ENCODE assay signal across 12 mouse cellular contexts in the genomic region with DNA sequence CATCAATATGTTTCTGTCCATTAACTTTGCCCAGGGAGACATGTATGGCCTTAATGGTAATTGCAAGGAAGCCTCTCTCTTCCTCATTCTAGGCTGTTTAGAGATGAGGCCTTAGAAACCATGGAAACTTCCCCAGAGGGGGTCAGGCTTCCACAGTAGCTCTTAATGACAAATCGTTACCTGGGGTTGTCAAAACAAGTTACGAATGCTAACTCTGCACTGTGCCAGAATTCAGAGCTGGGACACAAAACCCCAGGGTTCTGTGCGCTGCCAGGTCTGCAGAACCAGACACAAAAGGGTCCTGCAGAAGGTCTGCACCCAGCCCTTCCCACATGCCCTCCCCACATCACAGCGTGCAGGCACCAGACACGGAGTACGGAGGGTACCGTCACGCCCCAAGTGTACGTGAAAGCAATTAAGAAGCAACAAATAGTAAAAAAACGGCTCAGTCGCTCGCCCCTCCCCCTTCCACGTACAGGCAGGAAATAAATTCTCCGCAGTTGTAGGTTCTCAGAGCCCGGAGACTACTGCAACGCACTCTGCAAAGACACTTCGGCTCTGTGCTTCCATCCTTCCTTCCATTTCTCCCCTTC.
DNase-seq lines count a peak whose midpoint lies in the region; ATAC-seq lines count a peak whose summit lies in the region.
"Had no signal": no experiment of that assay in that cellular context is flagged by ENCODE, and none has a peak within 500 bp of the region (broad histone marks: within the 10 kb centered on the region; RNA-seq: fewer than 3 reads in every experiment).

No protein-coding gene starts in this region.

- no peaks in the 10 kb centered on the region for H3K9me3 ChIP-seq in heart, embryonic 11.5 days (replicated peaks; ENCODE audit: control insufficient read depth, low read length)
- no peaks in the 10 kb centered on the region for H3K9me3 ChIP-seq in embryonic facial prominence, embryonic 15.5 days (replicated peaks)
- no peaks in the 10 kb centered on the region for H3K9me3 ChIP-seq in intestine, embryonic 15.5 days
- no peaks in the 10 kb centered on the region for H3K9me3 ChIP-seq in neural tube, embryonic 12.5 days
- H3K9me3 ChIP-seq: liver, embryonic 13.5 days had no signal

- no peaks in the 10 kb centered on the region for H3K36me3 ChIP-seq in heart, embryonic 11.5 days (ENCODE audit: control insufficient read depth, insufficient read depth, low read length)
- H3K36me3 ChIP-seq in embryonic facial prominence, embryonic 15.5 days = no peaks in the 10 kb centered on the region
- H3K36me3 ChIP-seq in intestine, embryonic 15.5 days = no peaks in the 10 kb centered on the region
- no peaks in the 10 kb centered on the region for H3K36me3 ChIP-seq in neural tube, embryonic 12.5 days
- H3K36me3 ChIP-seq: liver, embryonic 13.5 days had no signal

- H3K9ac ChIP-seq in heart, embryonic 11.5 days (ENCODE audit: low read depth, low read length) = no peak overlapping the region
- H3K9ac ChIP-seq in embryonic facial prominence, embryonic 15.5 days = no peak overlapping the region
- no peak overlapping the region for H3K9ac ChIP-seq in intestine, embryonic 15.5 days
- no peak overlapping the region for H3K9ac ChIP-seq in neural tube, embryonic 12.5 days
- H3K9ac ChIP-seq: liver, embryonic 13.5 days had no signal

- H3K27me3 ChIP-seq in heart, embryonic 11.5 days (ENCODE audit: control insufficient read depth, insufficient read depth, low read length) = no peaks in the 10 kb centered on the region
- H3K27me3 ChIP-seq in embryonic facial prominence, embryonic 15.5 days = no peaks in the 10 kb centered on the region
- H3K27me3 ChIP-seq in intestine, embryonic 15.5 days (replicated peaks) = no peaks in the 10 kb centered on the region
- no peaks in the 10 kb centered on the region for H3K27me3 ChIP-seq in neural tube, embryonic 12.5 days (replicated peaks)
- H3K27me3 ChIP-seq: liver, embryonic 13.5 days had no signal

- no peak overlapping the region for H3K27ac ChIP-seq in heart, embryonic 11.5 days (ENCODE audit: low read depth, low read length)
- H3K27ac ChIP-seq in embryonic facial prominence, embryonic 15.5 days (replicated peaks) = no peak overlapping the region; the same call in 1 of the 2 replicates
- H3K27ac ChIP-seq in intestine, embryonic 15.5 days = no peak overlapping the region
- H3K27ac ChIP-seq in neural tube, embryonic 12.5 days = no peak overlapping the region
- H3K27ac ChIP-seq: liver, embryonic 13.5 days had no signal

- no peaks in the 10 kb centered on the region for H3K4me1 ChIP-seq in heart, embryonic 11.5 days (ENCODE audit: control insufficient read depth, insufficient read depth, low read length)
- peaks cover 6% of the 10 kb centered on the region; the same call in 1 of the 2 replicates for H3K4me1 ChIP-seq in embryonic facial prominence, embryonic 15.5 days
- no peaks in the 10 kb centered on the region for H3K4me1 ChIP-seq in intestine, embryonic 15.5 days (replicated peaks)
- peaks cover 8% of the 10 kb centered on the region; the same call in 1 of the 2 replicates for H3K4me1 ChIP-seq in neural tube, embryonic 12.5 days
- H3K4me1 ChIP-seq: liver, embryonic 13.5 days had no signal

- H3K4me2 ChIP-seq in heart, embryonic 11.5 days = 0 out of 2 replicates have a peak overlapping the region, but pooled peaks have one; percentile 5
- H3K4me2 ChIP-seq in embryonic facial prominence, embryonic 15.5 days (replicated peaks) = peak overlapping the region; percentile 55
- H3K4me2 ChIP-seq in intestine, embryonic 15.5 days (replicated peaks) = peak overlapping the region; percentile 60
- peak overlapping the region; percentile 56 for H3K4me2 ChIP-seq in neural tube, embryonic 12.5 days (replicated peaks)
- H3K4me2 ChIP-seq: liver, embryonic 13.5 days had no signal

- ATAC-seq in heart, embryonic 11.5 days (replicated peaks; ENCODE audit: insufficient number of reproducible peaks, low FRiP score, low TSS enrichment) = no peak
- no peak; the same call in 1 of the 2 replicates for ATAC-seq in embryonic facial prominence, embryonic 15.5 days (ENCODE audit: insufficient number of reproducible peaks, low FRiP score, low TSS enrichment, low read depth)
- ATAC-seq in intestine, embryonic 15.5 days = peak; percentile 51
- peak; percentile 88 for ATAC-seq in neural tube, embryonic 12.5 days (ENCODE audit: low FRiP score, low read depth)

- H3K4me3 ChIP-seq in heart, embryonic 11.5 days (ENCODE audit: low read depth, low read length) = no peak overlapping the region
- H3K4me3 ChIP-seq in embryonic facial prominence, embryonic 15.5 days (replicated peaks) = peak overlapping the region; percentile 30
- peak overlapping the region; percentile 10; the same call in 1 of the 2 replicates for H3K4me3 ChIP-seq in intestine, embryonic 15.5 days (replicated peaks)
- no peak overlapping the region for H3K4me3 ChIP-seq in neural tube, embryonic 12.5 days
- H3K4me3 ChIP-seq: liver, embryonic 13.5 days had no signal

- 67% methylated on average over 17 of the region's 17 CpGs for WGBS in heart, embryonic 11.5 days (ENCODE audit: insufficient replicate concordance)
- 8% methylated on average over 17 of the region's 17 CpGs for WGBS in embryonic facial prominence, embryonic 15.5 days
- WGBS in intestine, embryonic 15.5 days = 24% methylated on average over 17 of the region's 17 CpGs
- WGBS in neural tube, embryonic 12.5 days = 9% methylated on average over 17 of the region's 17 CpGs

- no peak for DNase-seq in heart, adult 8-10 months (ENCODE audit: low spot score)
- no peak for DNase-seq in spleen, postnatal 36 days (ENCODE audit: low spot score in 2 of 2)
- DNase-seq in adrenal gland, postnatal 10 days = no peak
- DNase-seq in yolk sac, embryonic 10.5 days (ENCODE audit: low spot score) = no peak
- DNase-seq: cerebellum, postnatal 36 days; heart, adult 18-20 months; liver, embryonic 13.5 days; thymus, adult 2 months had no signal

Comparison
In these comparisons a context has a peak if more than half of its experiments do, and no peak if none do; other contexts are left out.
1. ATAC-seq: peak in intestine, embryonic 15.5 days (single experiment) and neural tube, embryonic 12.5 days (single experiment); none in heart, embryonic 11.5 days (single experiment) and embryonic facial prominence, embryonic 15.5 days (single experiment).
2. H3K4me2 ChIP-seq: peak in every context shown above with its lines; median percentile 60 in intestine, embryonic 15.5 days; 56 in neural tube, embryonic 12.5 days; 55 in embryonic facial prominence, embryonic 15.5 days; 5 in heart, embryonic 11.5 days.
3. H3K4me3 ChIP-seq: peak in embryonic facial prominence, embryonic 15.5 days (single experiment) and intestine, embryonic 15.5 days (single experiment); none in heart, embryonic 11.5 days (single experiment) and neural tube, embryonic 12.5 days (single experiment).